Mouse (Mus musculus) stomach, postnatal 0 days (tissue): ENCODE measurements around the gene Taf11.

Source experiments
- CTCF ChIP-seq: IDR thresholded peaks from 2 replicates; pipeline ENCODE4 v1.5.1; 2016; ENCODE audit warnings: antibody characterized with exemption, low read depth, mild to moderate bottlenecking, moderate library complexity
- EP300 ChIP-seq: optimal IDR thresholded peaks from 2 replicates; pipeline ENCODE3; 2016; ENCODE audit warnings: antibody characterized with exemption

GRCm38 (mm10) chr17:27856265-27856797 lies 53.3 kb downstream of the Taf11 start, which contains the start of gene Uhrf1bp1:
- TF ChIP-seq CTCF (no peak; the same call in 1 of the 2 replicates), EP300 (no peak)
